Mouse (Mus musculus): ENCODE measurements around the gene Wasf3.
"Not testable (repeated sequence)": the region's sequence is repeated elsewhere in the genome, so short reads cannot be mapped to it uniquely, and the experiment has no call there.

Wasf3 gene

DNA sequence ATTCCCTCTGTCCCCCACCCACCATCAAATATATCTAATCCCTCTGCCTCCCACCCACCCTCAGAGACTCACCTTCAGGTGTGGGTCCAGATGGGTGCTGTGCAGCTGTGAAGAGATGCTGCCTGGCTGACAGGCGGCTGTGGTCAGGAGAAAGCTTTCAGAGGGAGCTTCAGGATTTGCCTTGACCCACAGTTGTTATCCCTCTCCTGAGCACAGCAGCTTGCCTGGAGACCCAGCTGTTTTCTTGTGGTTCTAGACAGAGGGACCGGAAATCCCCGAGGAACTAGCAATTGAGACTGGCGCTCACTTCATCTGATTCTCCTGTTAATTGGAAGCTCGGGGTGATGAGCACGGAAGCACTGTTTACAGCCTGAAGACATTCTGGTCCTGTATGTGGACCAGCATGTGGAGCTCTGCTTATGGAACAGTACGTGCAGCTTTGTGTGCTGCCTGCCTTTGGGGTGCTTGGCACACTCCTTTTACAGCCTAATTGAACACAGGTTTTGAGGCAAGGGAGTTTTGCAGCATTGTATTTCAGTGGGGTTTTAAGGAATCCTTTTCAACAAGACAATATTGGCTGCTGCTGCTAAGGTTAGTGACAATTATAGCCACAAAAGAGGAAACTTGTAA is 54.5 kb downstream of the Wasf3 start:
- peak; percentile 18 for DNase-seq (ENCODE audit: low spot score in 2 of 2)

DNA sequence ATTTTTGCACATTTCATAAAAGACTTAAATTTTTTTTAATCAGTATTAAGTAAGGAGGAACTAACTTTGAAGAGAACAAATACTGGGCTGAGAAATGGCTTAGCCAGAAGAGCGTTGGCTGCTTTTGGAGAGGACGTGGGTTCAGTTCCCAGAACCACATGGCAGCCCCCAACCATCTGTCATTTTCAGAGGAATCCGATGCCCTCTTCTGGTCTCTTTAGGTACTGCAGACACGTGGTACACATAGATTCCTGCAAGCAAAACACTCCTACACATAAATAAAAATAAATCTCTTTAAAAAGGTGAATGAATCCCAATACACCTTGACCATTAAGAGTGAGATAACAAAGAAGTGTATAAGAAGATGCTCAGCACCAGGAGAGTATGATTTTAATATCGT is 55.5 kb downstream of the Wasf3 start:
- peak; percentile 21 to 23 for DNase-seq (ENCODE audit: low spot score in 2 of 2)

DNA sequence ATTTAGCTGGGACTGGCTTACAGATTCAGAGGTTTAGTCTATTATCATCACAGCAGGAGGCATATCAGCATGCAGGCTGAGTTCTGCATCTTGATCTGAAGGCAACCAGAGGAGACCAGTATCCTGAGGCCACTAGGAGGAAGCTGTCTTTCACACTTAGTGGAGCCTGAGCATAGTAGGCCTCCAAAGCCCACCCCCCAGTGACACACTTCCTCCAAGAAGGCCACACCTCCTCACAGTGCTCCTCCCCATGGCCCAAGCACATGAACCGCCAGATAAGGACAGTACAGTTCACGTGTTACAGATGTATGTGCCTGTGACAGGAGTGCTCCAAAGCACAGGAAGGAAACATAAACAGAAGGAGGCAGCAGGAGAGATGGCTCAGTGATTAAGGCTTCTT is 58.0 kb downstream of the Wasf3 start:
- DNase-seq (ENCODE audit: low spot score in 2 of 2): peak; percentile 12 to 13

DNA sequence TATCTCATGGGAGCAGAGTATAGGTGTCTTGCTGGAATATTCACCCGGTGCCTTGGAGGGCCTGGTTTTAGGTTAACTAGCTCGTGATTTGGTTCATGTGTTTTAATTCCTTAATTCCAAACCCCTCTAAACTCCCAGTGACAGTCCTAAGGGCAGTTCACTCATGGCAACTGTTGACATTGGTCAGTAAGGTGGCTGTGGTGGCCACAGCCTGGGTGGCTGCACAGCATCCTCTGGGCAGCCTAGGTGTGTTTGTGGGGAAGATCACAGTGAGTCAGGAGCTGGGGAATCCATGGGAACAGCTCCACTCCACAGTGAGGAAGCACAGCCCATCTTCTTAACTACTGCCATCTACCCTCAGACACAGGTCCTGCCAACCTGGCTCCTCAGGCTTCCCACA is 61.8 kb downstream of the Wasf3 start:
- peak in 1 of 2 experiments; percentile 11 for DNase-seq (ENCODE audit: low spot score in 2 of 2)

DNA sequence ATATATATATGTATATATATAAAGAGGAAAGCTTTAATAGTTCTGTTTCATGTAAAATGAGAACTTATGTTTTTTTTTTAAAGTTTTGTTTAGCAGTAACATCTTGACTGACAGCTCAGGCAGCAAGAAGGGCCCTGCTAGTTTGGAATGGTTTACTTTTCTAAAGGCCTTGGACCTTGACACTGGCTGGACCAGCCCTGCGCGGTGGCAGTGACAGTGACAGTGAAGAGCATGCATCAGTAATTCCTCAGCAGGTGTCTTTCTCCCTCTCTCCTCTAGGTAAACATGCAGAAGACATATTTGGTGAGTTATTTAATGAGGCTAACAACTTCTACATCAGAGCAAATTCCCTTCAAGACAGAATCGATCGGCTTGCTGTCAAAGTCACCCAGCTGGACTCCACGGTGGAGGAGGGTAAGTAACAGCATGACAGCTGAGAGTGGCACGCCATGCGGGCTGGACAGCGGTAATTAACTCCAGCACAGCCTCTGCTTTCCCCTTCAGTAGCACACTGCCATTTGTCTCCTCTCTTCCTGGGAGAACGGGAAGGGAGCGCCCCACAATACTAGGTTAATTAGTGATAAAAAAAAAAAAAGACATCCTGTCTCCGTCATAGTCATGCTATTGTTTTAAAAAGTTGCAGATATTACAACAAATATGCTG is 66.9 kb downstream of the Wasf3 start:
- DNase-seq (ENCODE audit: low spot score in 2 of 2): no peak

DNA sequence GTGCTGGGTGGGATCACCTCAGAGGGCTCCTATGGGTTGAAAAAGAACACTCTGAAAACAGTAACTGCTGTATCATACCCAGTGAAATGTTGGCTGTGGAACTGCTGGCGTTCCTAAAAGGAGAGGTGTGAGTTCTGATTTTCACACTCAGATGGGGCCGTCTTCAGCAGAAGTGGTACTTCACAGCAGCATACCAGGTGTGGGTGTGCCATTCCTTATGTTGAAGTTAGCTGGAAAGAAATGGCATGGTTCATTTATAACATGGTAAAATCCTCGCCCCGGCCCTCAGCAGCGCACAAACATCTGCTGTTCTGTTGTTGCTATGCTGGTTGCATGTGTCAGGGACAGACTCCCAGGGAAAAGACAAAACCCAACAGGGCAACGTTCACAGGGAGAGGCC is 68.8 kb downstream of the Wasf3 start:
- no peak for DNase-seq (ENCODE audit: low spot score in 2 of 2)

DNA sequence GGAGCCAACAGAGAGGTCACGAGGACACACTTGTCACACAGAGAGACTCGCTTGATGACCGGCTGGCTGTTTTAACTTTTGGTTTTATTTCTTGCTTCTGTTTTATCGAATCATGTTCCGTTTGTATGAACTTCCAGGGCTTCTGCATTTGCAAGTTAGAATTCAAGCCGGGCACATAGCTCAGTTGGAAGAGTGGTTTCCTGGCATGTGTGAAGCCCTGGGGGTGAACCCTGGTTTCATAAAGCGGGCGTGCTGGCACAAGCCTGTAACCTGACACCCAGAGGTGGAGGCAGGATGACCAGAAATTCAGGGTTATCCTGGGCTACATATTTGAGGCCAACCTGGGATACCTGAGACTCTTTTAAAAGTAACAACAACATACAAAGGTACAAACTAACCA is 76.8 kb downstream of the Wasf3 start:
- DNase-seq (ENCODE audit: low spot score in 2 of 2): no peak

DNA sequence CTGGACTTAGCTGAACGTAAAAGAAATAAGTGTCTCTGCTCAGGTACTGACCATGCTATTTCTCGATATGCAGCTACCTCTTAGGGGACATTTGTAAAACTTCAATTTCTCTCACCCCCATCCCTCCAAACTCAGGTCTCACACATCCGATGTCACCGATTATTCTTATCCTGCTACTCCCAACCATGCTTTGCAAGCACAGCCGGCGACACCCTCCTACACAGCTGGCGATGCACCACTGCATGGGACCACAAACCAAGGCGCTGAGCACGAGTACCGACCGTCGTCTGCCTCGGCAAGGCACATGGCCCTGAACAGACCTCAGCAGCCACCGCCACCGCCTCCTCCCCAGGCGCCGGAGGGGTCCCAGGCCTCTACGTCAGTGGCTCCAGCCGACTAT is 81.9 kb downstream of the Wasf3 start:
- no peak for DNase-seq (ENCODE audit: low spot score in 2 of 2)

DNA sequence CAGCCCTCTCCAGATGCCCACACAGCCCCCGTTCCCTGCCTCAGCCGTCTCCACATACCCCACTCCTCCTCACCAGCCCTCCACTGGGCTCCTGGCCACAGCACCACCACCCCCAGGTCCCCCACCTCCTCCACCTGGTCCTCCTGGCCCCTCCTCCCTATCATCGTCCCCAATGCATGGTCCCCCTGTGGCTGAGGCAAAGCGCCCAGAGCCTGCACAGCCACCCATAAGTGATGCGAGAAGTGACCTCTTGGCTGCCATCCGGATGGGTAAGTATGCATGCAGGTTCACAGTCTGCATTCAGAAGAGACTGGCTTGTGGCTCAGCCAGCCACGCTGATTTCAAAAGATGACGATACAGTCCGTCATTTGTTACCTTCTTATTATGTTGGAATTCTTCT is 83.5 kb downstream of the Wasf3 start:
- DNase-seq (ENCODE audit: low spot score in 2 of 2): no peak

DNA sequence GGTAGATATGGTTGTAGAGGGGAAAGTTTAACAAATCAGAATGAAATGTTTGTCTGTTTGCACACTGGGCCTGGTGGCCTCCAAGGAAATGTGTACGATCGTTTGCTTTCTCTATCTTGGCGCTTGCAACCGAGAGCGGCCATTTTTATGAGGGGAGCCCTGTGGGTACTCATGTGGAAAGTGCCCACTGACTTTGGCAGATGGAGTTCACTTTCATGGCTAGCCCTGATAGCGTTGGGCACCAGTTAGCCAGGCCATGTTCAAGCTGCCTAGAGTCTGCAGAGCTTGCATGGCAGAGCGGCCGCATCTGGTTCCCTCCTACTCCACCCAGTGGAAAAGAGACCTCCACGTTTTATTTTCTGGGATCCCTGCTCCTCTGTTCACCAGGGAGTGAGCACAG is 86.0 kb downstream of the Wasf3 start:
- DNase-seq (ENCODE audit: low spot score in 2 of 2): no peak

DNA sequence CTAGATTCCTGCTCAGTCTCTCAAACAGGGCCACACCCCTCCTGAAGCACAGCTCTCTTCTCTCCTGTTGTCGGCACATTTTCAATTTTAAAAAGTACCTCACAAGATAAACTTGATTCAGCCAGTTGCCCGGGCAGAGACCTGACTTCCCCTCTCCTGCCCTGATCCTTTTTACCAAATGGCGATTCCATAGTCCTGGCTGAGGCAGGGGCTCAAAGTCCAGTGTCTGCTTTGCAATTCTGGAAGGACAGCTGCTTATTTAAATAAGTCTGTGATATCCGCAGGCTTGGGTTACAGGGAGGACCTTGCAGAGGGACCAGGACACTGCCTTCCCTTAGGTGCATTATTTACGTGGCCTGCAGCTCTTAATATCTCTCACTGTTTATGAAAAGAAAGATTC is 86.5 kb downstream of the Wasf3 start:
- DNase-seq (ENCODE audit: low spot score in 2 of 2): no peak

DNA sequence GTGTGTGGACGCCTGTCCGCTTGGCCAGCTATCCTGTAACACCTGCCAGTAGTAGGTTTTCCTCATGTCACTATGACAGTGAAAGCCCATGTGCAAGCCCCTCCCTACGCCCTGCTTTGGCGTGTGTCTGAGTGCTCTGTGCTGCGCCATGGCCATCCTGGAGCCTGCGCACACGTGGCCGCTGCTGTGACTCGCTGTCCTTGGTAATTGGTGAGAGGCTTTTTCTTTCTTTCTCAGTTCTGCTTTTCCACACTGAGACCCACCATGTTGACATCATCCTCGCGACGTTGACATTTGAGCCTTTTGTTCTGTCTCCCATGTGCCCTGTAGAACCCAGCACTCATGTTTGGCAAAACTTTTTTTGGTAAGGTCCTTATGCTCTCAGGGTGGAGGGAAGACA is 87.0 kb downstream of the Wasf3 start:
- peak in 1 of 2 experiments; percentile 39 for DNase-seq (ENCODE audit: low spot score in 2 of 2)

DNA sequence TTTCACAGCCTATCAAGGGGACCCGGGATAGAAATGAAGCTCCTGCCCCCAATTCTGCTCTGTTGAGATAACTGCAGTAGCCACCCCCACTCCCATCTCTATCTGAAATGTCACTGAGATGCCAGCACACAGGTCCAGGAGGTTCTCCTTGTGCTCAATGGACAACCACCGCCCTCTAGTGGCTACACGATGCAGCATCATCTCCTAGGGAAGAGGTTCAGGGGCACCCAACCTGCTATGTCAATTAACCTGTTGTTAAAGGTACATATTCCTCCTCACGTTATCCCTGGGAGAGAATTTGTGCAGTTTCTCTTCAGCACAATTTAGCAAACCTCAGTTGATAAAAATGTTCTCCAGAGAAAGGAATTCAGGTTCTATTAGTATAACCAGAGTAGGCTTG is 94.8 kb downstream of the Wasf3 start:
- peak; percentile 49 to 61 for DNase-seq (ENCODE audit: low spot score in 2 of 2)

DNA sequence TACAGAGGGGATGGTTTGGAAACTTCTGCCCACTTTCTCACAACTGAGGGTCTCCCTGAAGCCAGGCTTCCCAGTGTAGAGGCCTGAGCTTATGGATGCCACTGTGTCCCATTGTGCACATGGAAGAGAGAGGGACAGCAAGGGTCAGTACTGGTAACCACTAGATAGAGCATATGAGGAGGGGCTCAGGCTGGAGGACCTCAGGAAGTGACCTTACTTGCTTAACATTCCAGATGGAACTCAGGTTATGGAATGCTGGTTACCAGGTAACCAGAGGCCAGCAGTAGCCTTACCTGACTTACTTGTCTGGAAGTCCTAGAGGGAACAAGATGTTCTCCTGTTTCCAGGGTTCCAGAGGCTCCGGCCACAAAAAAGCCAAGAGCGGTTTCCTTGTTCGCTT is 96.9 kb downstream of the Wasf3 start, which contains the start of gene Gm6408:
TSS of gene Gm6408 (plus strand) at position 301 of the 400 bp plus-strand sequence.
- not testable (repeated sequence) for DNase-seq (ENCODE audit: low spot score in 2 of 2)

DNA sequence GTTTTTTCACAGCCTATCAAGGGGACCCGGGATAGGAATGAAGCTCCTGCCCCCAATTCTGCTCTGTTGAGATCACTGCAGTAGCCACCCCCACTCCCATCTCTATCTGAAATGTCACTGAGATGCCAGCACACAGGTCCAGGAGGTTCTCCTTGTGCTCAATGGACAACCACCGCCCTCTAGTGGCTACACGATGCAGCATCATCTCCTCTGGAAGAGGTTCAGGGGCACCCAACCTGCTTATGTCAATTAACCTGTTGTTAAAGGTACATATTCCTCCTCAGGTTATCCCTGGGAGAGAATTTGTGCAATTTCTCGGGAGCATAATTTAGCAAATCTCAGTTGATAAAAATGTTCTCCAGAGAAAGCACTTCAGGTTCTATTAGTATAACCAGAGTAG is 104.2 kb downstream of the Wasf3 start:
- DNase-seq (ENCODE audit: low spot score in 2 of 2): peak in 1 of 2 experiments; percentile 41

DNA sequence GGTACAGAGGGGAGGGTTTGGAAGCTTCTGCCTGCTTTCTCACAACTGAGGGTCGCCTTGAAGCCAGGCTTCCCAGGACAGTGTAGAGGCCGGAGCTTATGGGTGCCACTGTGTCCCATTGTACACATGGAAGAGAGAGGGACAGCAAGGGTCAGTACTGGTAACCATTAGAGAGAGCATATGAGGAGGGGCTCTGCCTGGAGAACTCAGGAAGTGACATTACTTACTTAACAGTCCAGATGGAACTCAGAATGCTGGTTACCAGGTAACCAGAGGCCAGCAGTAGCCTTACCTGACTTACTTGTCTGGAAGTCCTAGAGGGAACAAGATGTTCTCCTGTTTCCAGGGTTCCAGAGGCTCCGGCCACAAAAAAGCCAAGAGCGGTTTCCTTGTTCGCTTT is 106.3 kb downstream of the Wasf3 start, which contains the start of gene Gm6370:
TSS of gene Gm6370 (plus strand) at position 301 of the 400 bp plus-strand sequence.
- not testable (repeated sequence) for DNase-seq (ENCODE audit: low spot score in 2 of 2)

DNA sequence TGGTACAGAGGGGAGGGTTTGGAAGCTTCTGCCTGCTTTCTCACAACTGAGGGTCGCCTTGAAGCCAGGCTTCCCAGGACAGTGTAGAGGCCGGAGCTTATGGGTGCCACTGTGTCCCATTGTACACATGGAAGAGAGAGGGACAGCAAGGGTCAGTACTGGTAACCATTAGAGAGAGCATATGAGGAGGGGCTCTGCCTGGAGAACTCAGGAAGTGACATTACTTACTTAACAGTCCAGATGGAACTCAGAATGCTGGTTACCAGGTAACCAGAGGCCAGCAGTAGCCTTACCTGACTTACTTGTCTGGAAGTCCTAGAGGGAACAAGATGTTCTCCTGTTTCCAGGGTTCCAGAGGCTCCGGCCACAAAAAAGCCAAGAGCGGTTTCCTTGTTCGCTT is 117.3 kb downstream of the Wasf3 start, which contains the start of gene 4930449I24Rik:
TSS of gene 4930449I24Rik (plus strand) at position 301 of the 400 bp plus-strand sequence.
- DNase-seq (ENCODE audit: low spot score in 2 of 2): not testable (repeated sequence)

DNA sequence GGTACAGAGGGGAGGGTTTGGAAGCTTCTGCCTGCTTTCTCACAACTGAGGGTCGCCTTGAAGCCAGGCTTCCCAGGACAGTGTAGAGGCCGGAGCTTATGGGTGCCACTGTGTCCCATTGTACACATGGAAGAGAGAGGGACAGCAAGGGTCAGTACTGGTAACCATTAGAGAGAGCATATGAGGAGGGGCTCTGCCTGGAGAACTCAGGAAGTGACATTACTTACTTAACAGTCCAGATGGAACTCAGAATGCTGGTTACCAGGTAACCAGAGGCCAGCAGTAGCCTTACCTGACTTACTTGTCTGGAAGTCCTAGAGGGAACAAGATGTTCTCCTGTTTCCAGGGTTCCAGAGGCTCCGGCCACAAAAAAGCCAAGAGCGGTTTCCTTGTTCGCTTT is 129.0 kb downstream of the Wasf3 start, which contains the start of gene Gm3402:
TSS of gene Gm3402 (plus strand) at position 301 of the 400 bp plus-strand sequence.
- not testable (repeated sequence) for DNase-seq (ENCODE audit: low spot score in 2 of 2)

All from right cerebral cortex, postnatal 10 days (tissue).